Mouse (Mus musculus): ENCODE data around the gene Kcna7. TPM values are rescaled to one million over a fixed set of nuclear protein-coding genes. Genes with fewer than 3 reads are reported as not detected.
"Not testable (repeated sequence)": the region's sequence is repeated elsewhere in the genome, so short reads cannot be mapped to it uniquely, and the experiment has no call there.

Gene Kcna7
- polyA plus RNA-seq, 1 experiment from 2014 or later, result 0.34 TPM

DNA sequence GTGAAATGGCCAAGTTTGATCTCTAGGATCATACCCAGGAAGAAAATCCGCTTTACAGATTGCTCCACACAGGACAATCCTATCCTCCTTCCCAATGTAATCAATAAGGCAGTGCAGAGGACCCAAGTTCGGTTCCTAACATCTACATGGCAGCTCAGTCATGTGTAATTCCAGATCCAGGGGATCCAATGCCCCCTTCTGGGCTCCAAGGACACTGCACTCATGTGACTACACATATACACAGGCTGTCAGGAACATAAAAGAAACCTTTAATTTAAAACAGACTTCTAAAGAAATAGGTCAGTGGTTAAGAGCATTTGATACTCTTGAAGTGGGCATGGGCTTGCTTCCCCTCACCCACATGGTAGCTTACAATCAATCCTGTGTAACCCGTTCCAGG, 19.4 kb upstream of the Kcna7 start:
- DNase-seq (ENCODE audit: low spot score), result no peak

DNA sequence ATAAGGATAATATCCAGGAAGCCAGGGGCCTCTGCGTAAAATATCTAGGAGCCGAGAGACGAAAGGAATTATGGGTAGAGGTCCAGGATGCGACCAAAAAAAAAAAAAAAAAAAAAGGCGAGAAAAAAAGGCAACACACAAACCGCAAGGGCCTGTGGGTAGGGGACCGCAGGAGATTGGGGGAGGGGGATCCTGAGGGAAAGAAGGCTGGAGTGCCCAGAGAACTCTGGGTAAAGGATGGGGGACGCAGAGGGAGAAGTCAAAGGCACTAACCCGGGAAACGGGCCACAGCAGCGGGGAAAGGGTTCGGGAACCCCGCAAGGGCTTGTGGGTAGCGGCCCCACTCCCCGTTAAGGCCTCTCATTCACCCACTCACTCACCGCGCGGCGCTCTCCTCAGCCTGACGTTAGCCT, 10.3 kb upstream of the Kcna7 start:
- no peak for DNase-seq (ENCODE audit: low spot score)

DNA sequence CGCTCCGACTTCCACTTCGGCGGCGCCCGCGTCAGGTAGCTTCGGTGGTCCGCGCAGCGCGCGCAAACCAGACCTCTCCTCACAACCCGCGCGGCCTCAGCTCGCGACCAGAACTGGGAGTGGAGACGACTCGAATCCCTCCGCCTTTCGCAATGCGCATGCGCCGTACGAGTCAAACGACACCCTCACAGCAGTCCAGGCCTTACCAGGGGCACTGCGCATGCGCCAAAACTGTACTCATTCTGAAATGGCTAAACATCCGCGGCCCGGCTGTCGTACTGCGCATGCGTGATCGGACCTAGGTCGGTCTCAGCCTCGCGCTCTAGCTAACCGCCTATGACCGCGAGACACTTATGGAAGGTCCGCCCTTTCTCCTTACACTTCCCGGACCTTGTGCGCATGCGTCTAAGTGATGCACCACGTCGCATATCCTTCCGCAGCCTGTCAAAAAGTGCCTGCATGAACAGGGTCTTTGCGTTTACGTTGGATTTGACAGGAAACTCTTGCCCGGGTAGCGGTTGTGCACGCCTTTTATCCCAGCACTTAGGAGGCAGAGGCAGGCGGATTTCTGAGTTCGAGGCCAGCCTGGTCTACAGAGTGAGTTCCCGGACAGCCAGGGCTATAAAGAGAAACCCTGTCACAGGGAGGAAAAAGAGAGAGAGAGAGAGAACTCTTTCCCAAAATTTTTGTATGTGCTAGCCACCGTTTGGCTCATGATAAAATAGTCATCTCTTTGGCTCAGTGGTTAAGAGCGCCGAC, 9.7 kb upstream of the Kcna7 start, which contains the start of gene Snrnp70:
Gene Snrnp70, minus strand, starts transcription at position 165 of the 759 bp plus-strand sequence.
- peak; percentile 100 for DNase-seq (ENCODE audit: low spot score)

DNA sequence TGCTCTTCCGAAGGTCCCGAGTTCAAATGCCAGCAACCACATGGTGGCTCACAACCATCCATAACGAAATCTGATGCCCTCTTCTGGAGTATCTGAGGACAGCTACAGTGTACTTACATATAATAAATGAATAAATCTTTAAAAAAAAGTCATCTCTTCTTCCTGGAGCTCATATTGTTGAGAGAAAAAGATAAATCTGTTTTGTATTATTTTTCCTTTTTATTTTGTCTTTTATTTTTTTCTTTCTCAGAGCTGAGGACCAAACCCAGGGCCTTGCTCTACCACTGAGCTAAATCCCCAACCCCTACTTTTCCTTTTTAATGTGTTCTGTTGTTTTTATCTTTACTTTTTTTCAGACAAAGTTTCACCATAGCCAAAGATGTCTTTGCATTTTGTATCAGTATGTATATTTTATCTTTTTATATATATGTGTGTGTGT, 9.1 kb upstream of the Kcna7 start:
- not testable (repeated sequence) for DNase-seq (ENCODE audit: low spot score)

DNA sequence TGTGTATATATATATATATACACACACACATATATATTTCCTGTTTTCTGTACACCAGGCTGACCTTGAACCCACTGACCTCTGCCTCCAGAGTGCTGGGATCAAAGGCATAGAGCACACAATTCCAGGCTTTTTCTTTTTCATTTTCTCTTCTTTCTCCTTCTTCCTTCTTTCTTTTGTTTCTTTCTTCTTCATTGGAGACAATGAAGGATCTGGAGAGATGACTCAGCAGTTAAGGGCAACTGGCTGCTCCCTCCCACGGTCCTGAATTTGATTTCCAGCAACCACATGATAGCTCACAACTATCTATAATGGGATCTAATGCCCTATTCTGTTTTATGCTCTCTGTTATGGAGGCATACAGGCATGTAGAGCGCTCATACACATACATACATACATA, 8.7 kb upstream of the Kcna7 start:
- DNase-seq (ENCODE audit: low spot score), result no peak

DNA sequence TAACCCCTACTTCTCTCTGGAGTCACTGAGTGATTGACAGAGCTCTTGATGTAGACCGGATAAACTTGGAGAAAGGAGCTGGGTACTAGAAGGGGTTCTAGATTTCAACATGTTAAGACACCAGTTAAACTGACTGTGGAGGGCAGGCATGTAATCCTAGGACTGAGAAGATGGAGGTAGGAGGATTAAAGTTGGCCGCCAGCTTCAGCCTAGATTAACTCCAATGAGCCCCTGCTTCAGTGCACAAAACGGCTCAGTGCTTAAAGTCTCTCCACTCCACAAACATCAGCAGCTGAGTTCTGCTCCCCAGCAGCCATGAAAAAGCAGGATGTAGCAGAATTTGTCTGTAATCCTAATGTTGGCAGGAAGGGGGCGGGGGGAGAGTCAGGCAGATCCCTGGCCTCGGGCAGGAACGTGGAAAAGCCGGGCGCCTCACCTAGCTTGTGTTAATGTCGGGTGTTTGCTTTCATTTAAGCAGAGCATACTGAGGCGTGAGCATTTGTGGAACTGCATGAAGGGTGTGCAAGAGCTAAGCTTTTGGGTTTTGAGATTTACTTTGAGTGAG, 3.9 kb upstream of the Kcna7 start:
- DNase-seq (ENCODE audit: low spot score), result no peak

DNA sequence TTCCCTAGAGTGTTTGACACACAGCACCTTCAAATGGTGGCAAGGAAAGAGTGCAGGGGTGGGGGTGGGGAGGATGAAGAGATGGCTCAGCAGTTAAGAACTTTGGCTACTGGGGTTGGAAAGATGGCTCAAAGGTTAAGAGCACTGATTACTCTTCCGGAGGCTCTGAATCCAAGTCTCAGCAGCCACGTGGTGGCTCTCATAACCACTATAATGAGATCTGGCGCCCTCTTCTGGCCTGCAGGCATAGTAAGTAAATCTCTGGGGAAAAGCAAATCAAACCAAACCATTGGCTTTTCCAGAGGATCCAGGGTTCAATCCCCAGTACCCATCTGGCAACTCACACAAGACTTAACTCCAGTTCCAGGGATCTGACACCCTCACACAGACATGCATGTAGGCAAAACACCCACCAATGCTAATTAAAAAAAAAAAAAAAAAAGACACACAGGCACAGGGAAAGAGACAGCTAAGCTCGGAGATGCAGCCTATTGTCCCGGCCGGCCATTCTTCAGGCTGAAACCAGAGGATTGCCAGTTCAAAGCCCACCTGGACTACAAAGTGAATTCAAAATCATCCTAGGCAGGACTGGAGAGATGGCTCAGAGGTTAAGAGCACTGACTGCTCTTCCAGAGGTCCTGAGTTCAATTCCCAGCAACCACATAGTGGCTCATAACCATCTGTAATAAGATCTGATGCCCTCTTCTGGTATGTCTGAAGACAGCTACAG, 1.8 kb upstream of the Kcna7 start:
- peak; percentile 80 for DNase-seq (ENCODE audit: low spot score)

DNA sequence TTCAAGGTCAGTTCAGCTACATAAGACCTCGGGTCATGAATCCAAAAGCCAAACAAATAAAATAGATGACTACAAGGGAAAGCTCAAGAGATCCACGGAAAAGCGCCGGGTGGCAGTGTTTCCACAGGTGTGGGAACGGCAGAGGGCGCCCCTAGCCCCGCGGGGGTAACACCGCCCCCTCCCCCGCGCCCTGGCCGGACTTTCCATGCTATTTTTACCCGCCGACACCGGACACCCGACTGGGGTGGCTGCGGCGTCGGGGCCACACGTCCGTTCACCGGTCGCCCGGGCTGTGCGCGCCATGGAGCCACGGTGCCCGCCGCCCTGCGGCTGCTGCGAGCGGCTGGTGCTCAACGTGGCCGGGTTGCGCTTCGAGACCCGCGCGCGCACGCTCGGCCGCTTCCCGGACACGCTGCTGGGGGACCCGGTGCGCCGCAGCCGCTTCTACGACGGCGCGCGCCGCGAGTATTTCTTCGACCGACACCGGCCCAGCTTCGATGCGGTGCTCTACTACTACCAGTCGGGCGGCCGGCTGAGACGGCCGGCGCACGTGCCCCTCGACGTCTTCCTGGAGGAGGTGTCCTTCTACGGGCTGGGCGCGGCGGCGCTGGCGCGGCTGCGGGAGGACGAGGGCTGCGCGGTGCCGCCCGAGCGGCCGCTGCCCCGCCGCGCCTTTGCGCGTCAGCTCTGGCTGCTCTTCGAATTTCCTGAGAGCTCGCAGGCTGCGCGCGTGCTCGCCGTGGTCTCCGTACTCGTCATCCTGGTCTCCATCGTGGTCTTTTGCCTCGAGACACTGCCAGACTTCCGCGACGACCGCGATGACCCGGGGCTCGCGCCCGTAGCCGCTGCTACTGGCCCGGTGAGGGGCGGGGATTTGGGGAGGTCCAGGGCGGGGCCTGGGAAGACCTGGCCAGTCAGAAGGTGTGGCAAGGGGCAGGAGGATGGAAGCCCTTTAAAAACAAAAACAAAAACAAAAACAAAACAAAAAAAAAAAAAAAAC, 1.0 kb downstream of the Kcna7 start:
- DNase-seq (ENCODE audit: low spot score), result no peak

DNA sequence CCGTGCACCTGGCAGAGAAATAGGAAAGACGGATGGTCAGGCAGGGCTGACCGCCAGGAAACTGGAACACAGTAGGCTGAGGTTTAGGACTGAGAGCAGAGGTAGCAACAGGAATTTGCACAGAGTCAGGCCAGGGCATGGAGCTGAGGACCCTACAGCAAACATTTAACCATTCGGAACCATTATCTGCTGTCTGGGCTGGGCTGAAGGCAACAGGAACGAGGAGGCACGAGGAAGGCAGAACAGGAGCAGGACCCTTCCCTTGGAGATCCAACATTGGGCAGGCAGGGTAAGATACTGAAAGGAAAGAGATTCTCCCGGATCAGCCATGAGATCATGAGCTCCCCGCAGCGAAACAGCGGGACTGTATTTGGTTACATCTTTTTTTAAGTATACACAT, 2.4 kb downstream of the Kcna7 start:
- DNase-seq (ENCODE audit: low spot score), result no peak

DNA sequence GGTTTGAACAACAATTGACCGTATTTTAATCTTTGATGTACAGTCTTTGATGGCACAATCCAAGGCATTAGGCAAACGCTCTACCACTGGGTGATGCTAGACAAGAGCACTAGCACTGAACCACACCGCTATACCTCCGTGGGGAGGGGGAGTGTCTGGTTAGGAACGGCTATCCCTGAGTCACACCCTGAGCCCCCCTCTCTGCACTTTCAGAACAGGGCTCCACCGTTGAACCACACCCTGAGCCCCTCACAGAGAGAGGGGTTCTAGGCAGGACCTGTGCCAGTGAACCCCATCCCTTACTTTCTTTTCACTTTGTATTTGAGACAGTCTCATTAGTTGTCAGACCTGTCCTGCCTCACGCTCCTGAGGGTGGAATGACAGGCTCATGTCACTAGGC, 2.9 kb downstream of the Kcna7 start:
- no peak for DNase-seq (ENCODE audit: low spot score)

DNA sequence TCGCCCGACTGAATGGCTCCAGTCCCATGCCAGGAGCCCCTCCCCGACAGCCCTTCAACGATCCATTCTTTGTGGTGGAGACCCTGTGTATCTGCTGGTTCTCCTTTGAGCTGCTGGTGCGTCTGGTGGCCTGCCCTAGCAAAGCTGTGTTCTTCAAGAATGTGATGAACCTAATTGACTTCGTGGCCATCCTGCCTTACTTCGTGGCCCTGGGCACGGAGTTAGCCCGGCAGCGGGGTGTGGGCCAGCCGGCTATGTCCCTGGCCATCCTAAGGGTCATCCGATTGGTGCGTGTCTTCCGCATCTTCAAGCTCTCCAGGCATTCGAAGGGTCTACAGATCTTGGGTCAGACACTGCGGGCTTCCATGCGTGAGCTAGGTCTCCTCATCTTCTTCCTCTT, 3.5 kb downstream of the Kcna7 start:
- DNase-seq (ENCODE audit: low spot score), result no peak

DNA sequence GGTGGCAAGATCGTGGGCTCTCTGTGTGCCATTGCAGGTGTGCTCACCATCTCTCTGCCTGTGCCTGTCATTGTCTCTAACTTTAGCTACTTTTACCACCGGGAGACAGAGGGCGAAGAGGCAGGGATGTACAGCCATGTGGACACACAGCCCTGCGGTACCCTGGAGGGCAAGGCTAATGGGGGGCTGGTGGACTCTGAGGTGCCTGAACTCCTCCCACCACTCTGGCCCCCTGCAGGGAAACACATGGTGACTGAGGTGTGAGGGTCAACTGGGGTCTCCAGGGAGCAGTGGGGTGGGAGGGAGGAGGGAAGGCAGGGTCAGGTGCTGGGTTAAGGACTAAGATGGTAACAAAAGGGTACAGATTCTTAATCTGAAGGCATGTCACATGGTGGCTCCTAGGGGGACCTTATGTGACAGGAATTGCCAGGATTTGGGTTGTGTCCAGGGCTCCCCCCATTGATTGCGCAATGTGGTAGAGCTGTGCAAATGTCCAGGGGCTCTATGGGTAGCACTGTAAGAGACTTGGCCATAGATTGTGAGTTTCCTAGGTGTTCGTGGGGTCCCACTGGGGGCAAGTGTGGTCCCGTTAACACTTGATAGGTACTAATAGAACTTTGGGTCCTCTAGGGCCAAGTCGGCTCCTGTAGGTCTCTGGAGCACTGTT, 4.2 kb downstream of the Kcna7 start:
- DNase-seq (ENCODE audit: low spot score), result no peak

DNA sequence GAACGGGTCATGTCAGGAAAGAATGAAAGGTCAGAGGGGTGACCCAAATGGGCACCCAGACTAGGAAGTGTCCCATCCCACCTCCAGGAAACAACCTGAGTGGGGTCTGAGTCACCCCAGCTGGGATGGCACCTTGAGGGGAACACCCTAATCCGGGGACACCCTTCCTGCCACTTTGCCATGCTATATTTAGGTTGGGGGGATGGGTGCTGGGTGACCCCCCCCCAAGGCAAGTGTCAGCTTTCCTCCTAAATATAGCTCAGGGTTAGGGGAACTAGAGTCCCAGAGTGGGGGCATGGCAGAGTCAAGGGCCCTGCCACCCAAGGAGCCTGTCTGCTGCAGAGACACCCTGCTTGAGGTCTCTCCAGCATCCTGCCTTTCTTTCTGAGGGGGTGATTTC, 7.0 kb downstream of the Kcna7 start:
- no peak for DNase-seq (ENCODE audit: low spot score)

DNA sequence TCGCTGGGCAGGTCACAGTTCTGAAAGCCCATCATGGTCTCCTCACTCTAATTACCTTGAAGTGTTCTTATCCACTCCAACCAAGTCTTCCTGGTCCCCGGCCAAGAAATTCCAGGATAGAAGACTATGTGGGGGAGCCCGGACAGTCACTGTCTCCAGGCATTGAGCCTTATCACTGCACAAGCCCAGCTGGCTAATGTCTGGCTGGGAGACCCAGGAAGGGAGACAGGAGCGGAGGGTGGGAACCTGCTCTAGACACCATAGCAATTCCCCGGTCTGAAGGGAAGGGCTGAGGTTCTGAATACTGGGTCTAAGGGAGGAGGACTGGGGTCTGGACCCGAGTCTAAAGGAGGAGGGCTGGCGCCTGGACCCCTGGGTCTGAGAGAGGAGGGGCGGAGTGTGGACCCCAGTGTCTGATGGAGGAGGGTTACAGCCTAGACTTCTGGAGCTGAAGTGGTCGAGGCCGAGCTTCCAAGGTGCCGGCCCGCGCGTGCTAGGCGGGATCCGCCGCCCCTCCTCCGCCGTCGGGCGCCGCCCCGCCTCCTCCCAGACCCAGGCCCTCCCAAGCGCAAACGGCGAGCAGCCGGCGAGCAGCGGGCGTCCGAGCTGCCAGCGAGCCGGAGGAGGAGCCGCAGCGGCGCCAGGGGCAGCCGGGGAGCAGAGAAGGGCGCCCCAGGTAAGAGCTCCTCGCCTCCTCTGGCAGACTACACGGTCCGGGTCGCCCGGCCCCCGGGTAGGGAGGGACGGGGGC, 7.8 kb downstream of the Kcna7 start, which contains the start of gene Ntf5:
Gene Ntf5, plus strand, starts transcription at position 583 of the 751 bp plus-strand sequence.
- DNase-seq (ENCODE audit: low spot score), result peak; percentile 10

DNA sequence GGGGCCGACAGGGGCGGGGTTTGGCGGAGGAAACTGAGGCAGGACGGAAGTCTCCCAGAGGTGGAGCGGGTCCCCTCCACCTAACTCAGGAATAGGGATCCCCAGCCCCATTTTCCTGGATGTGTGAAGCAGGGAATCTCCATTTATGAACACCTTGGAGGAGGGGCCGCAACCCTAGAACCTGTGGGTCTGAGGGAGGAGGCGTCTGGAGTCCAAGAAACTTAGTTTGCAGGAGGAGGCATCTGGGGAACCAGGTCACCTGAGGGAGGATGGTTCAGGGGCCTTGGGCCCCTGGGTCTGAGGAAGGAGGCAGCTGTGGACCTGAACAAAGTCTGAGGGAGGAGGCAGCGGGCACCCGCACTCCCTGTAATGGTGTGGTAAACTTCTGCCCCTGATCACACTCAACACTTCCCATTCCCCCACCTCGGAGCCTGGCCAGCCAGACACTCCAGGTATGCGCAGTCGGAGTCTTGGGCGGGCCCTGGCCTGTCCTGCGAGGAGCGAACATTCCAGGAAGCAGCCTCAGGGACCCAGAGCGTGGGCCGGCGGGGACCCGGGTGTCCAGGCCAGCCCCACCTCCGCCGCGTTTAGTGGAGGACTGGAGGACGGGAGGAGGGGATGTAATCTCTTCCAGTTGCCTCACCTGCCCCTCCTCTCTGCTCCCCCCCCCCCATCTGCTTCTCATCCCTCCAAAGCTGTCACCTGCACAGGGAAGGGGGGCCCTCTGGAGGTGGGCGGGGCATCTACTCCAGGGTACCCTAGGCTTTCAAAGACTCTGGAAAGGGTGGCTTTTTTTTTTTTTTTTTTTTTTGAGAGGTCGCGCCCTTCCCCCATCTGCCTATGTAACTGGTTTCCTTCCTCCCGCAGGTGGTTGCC, 8.6 kb downstream of the Kcna7 start:
- no peak for DNase-seq (ENCODE audit: low spot score)

DNA sequence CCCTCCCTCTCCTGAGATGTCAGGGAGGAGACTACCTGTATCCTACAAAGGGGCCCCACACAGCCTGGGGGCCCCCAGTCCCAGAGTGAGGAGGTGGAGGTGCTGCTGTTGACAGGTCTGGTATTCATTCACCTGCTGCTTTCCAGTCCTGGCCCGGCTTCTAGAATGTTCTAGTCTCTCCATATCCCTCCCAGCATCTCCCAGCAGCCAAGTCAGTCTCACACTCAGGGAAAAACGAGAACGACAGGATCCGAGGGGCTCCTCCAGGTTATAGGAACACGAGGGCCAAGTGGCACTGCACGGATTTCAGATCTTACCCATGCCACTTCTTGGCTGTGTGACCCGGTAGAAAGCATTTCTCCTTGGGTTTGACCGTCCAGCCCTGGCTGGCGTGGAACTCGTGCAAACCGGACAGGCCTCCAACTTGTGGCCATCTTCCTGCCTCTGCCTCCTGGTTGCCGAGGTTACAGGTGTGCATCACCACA, 9.3 kb downstream of the Kcna7 start:
- no peak for DNase-seq (ENCODE audit: low spot score)

DNA sequence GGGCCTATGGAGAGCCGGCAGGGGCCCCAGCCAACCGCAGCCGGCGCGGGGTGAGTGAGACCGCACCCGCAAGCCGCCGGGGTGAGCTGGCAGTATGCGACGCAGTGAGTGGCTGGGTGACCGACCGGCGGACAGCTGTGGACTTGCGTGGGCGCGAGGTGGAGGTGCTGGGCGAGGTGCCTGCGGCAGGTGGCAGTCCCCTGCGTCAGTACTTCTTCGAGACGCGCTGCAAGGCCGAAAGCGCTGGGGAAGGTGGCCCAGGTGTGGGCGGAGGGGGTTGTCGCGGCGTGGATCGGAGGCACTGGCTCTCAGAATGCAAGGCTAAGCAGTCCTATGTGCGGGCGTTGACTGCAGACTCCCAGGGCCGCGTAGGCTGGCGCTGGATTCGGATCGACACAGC, 10.2 kb downstream of the Kcna7 start:
- peak; percentile 38 for DNase-seq (ENCODE audit: low spot score)

DNA sequence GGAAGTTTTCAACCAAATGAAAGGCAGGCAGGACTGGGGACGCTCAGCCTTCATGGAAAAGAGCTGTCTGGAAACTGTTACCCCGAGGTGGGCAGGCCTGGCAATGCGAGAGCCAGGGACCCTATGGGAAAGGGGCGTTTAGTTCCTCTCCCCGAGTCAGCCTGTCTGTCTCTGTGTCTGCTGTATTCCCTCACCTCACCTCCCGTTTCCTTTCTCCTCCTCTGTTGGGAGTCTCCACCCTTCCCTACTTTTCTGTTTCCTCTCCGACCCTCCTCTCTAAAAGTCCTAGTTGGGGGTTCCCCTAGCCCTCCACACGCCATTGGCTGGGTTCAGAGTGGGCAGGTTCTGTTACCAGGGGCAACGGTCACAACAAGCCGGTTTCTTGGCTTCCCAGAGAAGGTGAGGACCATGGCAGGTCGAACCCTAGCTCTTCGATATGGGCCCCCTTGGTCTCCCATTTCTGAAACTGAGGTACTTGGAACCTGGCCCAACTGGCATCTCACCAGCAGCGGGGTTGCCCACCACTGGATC, 12.6 kb downstream of the Kcna7 start:
- no peak for DNase-seq (ENCODE audit: low spot score)
